Mouse (Mus musculus): Measurements from ENCODE around the gene Eva1a. TPM values are rescaled to one million over a fixed set of nuclear protein-coding genes. Genes with fewer than 3 reads are reported as not detected.
A peak's percentile ranks its signal among the peaks of the same experiment; 100 is the strongest.

The Eva1a gene
- polyA plus RNA-seq, 1 experiment from 2014 or later = 3.8 TPM

DNA sequence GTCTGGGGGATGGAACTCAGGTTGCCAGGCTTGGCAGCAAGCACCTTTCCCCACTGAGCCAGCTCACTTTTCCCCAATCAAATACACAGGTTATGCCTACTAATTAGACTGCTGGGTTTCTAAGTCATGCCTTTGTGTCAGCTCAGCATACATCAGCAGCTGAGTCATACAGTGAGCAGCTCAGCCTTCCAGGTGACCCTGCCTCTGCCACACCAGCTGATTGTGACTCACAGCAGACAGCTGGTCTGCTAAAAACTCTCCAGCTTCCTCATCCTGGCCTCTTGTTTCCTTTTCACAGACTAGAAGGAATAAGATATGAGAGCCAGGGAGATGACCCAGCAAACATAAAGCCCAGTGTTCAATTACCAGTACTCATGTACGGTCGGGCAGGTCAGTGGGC is 84.3 kb downstream of the Eva1a start:
- no peak overlapping the region for H3K27ac ChIP-seq (ENCODE audit: low read depth, low read length)
- H3K9ac ChIP-seq (ENCODE audit: low read depth, low read length) = no peak overlapping the region
- no peak for DNase-seq (ENCODE audit: low spot score)
- no peak for ATAC-seq (ENCODE audit: low FRiP score)
- H3K4me3 ChIP-seq (ENCODE audit: low read depth, low read length) = no peak overlapping the region
- 90% methylated on average over 2 of the region's 2 CpGs for WGBS
- H3K4me2 ChIP-seq (replicated peaks; ENCODE audit: low read depth, low read length) = no peak overlapping the region
- no peaks in the 10 kb centered on the region for H3K36me3 ChIP-seq (ENCODE audit: control insufficient read depth, insufficient read depth, low read length)
- no peaks in the 10 kb centered on the region for H3K4me1 ChIP-seq (replicated peaks; ENCODE audit: control insufficient read depth, insufficient read depth, low read length)
- no peaks in the 10 kb centered on the region for H3K27me3 ChIP-seq (ENCODE audit: control insufficient read depth, insufficient read depth, low read length)
- no peaks in the 10 kb centered on the region for H3K9me3 ChIP-seq (ENCODE audit: control insufficient read depth, low read length)

DNA sequence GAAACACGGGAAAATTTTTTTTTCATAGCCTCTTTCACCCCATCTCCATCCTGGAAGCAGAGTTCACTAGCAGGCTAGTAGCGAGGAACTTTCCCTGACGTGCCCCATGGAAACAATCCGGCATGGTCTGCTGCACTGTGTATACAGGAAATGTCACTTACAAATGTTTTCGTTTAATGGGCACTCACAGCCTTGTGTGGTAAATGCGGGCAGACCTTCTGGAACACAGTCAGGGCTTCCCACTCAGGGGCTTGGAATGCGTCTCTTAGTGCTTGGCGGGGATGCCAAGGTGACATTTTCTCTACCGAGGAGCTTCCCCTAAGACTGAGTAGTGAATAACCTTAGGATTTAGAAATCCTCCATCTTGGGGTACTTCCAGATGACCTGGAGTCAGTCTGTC is 87.0 kb downstream of the Eva1a start:
- ATAC-seq (ENCODE audit: low FRiP score) (no peak), DNase-seq (ENCODE audit: low spot score) (no peak)
- H3K4me2 ChIP-seq (replicated peaks; ENCODE audit: low read depth, low read length) = no peak overlapping the region
- no peaks in the 10 kb centered on the region for H3K36me3 ChIP-seq (ENCODE audit: control insufficient read depth, insufficient read depth, low read length)
- no peaks in the 10 kb centered on the region for H3K4me1 ChIP-seq (replicated peaks; ENCODE audit: control insufficient read depth, insufficient read depth, low read length)
- H3K27ac ChIP-seq (ENCODE audit: low read depth, low read length) = no peak overlapping the region
- no peak overlapping the region for H3K4me3 ChIP-seq (ENCODE audit: low read depth, low read length)
- 76% methylated on average over 9 of the region's 9 CpGs for WGBS
- no peaks in the 10 kb centered on the region for H3K27me3 ChIP-seq (ENCODE audit: control insufficient read depth, insufficient read depth, low read length)
- H3K9me3 ChIP-seq (ENCODE audit: control insufficient read depth, low read length) = no peaks in the 10 kb centered on the region
- H3K9ac ChIP-seq (ENCODE audit: low read depth, low read length) = no peak overlapping the region

DNA sequence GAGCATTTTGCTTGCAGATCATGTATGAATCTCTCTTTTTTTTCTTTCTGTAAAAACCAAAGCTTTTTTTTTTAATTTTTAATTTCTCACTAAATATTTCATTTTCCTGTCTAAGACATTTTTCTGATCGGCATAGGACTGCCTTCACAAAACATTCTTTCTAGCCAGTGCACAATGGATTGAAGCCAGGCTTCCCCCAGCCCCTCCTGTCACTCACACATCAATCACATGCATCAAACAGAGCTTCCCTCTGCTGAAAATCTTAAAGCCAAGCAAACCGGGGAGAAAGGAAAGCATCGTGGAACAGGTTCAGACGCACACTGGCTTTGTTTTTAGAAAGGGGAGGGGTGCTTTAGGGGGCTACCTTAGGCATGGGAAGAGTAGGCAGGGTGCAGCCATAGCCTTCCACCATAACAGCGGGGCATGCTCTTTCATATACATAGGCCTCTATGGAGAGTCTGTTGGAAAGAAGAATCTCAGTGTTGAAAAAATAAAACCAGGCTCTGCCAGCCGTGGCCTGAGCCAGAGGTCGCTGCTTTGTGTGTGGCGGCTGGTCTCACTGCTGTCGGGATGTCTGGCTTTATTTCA is 88.9 kb downstream of the Eva1a start:
- no peak overlapping the region for H3K4me3 ChIP-seq (ENCODE audit: low read depth, low read length)
- H3K27me3 ChIP-seq (ENCODE audit: control insufficient read depth, insufficient read depth, low read length) = no peaks in the 10 kb centered on the region
- H3K9me3 ChIP-seq (ENCODE audit: control insufficient read depth, low read length) = no peaks in the 10 kb centered on the region
- no peaks in the 10 kb centered on the region for H3K36me3 ChIP-seq (ENCODE audit: control insufficient read depth, insufficient read depth, low read length)
- H3K27ac ChIP-seq (ENCODE audit: low read depth, low read length) = no peak overlapping the region
- DNase-seq (ENCODE audit: low spot score) (no peak), ATAC-seq (ENCODE audit: low FRiP score) (peak; percentile 31; the same call in 1 of the 2 replicates)
- H3K4me1 ChIP-seq (replicated peaks; ENCODE audit: control insufficient read depth, insufficient read depth, low read length) = no peaks in the 10 kb centered on the region
- H3K4me2 ChIP-seq (replicated peaks; ENCODE audit: low read depth, low read length) = no peak overlapping the region
- 56% methylated on average over 9 of the region's 9 CpGs for WGBS
- no peak overlapping the region for H3K9ac ChIP-seq (ENCODE audit: low read depth, low read length)

DNA sequence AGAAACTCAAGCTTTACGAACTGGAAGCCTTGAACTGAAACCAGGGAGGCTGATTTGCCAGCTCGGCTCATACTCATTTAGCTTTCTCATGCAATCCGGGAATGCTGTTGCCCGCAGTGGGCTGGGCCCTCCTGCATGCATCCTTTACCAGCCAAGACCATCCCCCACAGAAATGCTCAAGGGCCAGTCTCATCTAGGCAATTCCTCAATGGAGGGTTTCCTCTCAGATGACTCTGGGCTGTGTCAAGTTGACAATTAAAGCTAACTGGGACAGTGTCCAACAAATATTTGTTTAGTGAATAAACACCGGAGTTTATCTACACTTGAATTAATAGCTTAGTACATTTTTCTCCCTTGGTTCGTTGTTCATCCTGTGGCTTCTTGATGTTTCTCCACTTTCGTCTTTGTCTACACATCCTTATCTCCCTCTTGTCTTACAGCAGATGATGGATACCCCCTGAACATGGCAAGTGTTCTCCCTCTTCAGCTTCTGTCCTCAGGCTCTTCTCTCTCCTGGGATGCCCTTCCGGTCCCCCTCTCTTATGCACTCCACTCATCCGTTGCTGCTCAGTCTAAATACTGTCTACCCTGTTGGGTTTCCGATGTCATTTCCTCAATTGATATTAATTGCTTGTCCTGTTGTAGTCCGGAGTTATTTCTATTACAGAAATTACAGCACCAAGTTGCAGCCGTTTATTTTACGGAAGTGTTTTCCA is 92.2 kb downstream of the Eva1a start:
- no peaks in the 10 kb centered on the region for H3K9me3 ChIP-seq (ENCODE audit: control insufficient read depth, low read length)
- no peak overlapping the region for H3K4me3 ChIP-seq (ENCODE audit: low read depth, low read length)
- ATAC-seq (ENCODE audit: low FRiP score) = no peak
- H3K9ac ChIP-seq (ENCODE audit: low read depth, low read length) = no peak overlapping the region
- no peaks in the 10 kb centered on the region for H3K4me1 ChIP-seq (replicated peaks; ENCODE audit: control insufficient read depth, insufficient read depth, low read length)
- 80% methylated on average over 13 of the region's 13 CpGs for WGBS
- H3K36me3 ChIP-seq (ENCODE audit: control insufficient read depth, insufficient read depth, low read length) = no peaks in the 10 kb centered on the region
- no peak overlapping the region for H3K4me2 ChIP-seq (replicated peaks; ENCODE audit: low read depth, low read length)
- no peak overlapping the region for H3K27ac ChIP-seq (ENCODE audit: low read depth, low read length)
- no peak for DNase-seq (ENCODE audit: low spot score)
- H3K27me3 ChIP-seq (ENCODE audit: control insufficient read depth, insufficient read depth, low read length) = no peaks in the 10 kb centered on the region

DNA sequence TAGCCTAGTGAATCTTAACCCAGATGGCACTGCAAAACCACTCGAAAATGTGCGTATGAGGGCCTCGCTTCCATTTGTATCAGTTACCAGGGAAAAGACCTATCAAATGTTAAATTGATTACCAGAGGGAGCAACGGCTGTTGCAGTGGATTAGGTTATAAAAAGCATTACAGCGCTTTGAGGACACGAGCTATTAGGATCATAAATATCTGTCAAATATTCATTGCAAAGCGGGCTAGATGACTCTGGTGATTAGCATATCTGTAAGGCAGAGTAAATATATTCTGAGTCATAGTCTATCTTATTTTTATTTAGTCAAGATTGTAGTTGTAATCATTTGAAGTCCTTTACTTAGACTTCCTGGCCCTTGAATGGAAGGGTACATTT is 92.7 kb downstream of the Eva1a start:
- no peaks in the 10 kb centered on the region for H3K9me3 ChIP-seq (ENCODE audit: control insufficient read depth, low read length)
- DNase-seq (ENCODE audit: low spot score) (no peak), ATAC-seq (ENCODE audit: low FRiP score) (no peak)
- H3K9ac ChIP-seq (ENCODE audit: low read depth, low read length) = no peak overlapping the region
- H3K4me3 ChIP-seq (ENCODE audit: low read depth, low read length) = no peak overlapping the region
- no peak overlapping the region for H3K4me2 ChIP-seq (replicated peaks; ENCODE audit: low read depth, low read length)
- H3K27me3 ChIP-seq (ENCODE audit: control insufficient read depth, insufficient read depth, low read length) = no peaks in the 10 kb centered on the region
- no peaks in the 10 kb centered on the region for H3K36me3 ChIP-seq (ENCODE audit: control insufficient read depth, insufficient read depth, low read length)
- WGBS = 79% methylated on average over 7 of the region's 7 CpGs
- no peaks in the 10 kb centered on the region for H3K4me1 ChIP-seq (replicated peaks; ENCODE audit: control insufficient read depth, insufficient read depth, low read length)
- no peak overlapping the region for H3K27ac ChIP-seq (ENCODE audit: low read depth, low read length)

DNA sequence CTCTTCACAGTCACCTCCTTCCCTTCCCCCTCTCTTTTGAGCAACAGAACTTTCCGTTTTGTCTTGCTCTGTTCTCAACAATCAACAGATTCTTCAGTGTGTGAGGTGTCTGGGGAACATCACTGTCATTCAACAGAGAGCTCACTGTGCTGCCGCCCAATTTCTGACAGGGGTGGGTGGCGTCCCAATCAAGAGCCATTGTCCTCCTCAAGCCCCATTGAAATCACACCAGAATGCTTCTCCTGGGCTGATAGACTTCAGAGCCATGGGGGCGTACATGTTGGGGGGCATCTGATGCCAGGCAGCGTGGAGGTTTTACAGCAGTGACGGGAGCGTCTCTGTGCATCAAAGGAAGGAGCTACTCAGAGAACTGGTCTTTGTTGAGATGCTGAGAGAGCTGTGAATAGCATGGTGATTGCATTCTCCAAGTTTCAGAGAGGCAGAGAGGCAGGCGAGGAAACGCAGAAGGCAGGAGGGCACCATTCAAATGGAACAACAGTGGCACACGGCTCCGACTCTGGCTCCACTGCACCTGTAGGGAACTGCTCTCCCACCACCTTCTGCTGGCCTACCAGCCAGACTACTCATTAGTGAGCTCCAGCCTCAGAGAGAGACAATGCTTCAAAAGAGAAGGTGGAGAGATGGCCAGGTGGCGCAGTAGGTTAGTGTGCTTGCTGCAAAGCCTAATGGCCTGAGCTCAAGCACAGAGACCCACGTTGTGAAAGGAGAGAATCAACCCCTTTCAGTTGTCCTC is 95.3 kb downstream of the Eva1a start:
- H3K36me3 ChIP-seq (ENCODE audit: control insufficient read depth, insufficient read depth, low read length) = no peaks in the 10 kb centered on the region
- 52% methylated on average over 13 of the region's 13 CpGs for WGBS
- DNase-seq (ENCODE audit: low spot score) (peak; percentile 17), ATAC-seq (ENCODE audit: low FRiP score) (peak; percentile 77; the same call in 1 of the 2 replicates)
- no peaks in the 10 kb centered on the region for H3K27me3 ChIP-seq (ENCODE audit: control insufficient read depth, insufficient read depth, low read length)
- no peak overlapping the region for H3K4me3 ChIP-seq (ENCODE audit: low read depth, low read length)
- no peak overlapping the region for H3K9ac ChIP-seq (ENCODE audit: low read depth, low read length)
- no peak overlapping the region for H3K27ac ChIP-seq (ENCODE audit: low read depth, low read length)
- H3K4me1 ChIP-seq (replicated peaks; ENCODE audit: control insufficient read depth, insufficient read depth, low read length) = no peaks in the 10 kb centered on the region
- no peak overlapping the region for H3K4me2 ChIP-seq (replicated peaks; ENCODE audit: low read depth, low read length)
- H3K9me3 ChIP-seq (ENCODE audit: control insufficient read depth, low read length) = no peaks in the 10 kb centered on the region

Other genes starting within 250 kb of the Eva1a start
- gene Gcfc2, start 117.4 kb upstream of the Eva1a start, polyA plus RNA-seq (2014; fragmentation: Nextera tagmentation; extraction: Ambion mirVana) = 12.8 and 13.6 TPM in 2 replicates
- gene Mrpl19, start 75.1 kb upstream of the Eva1a start, polyA plus RNA-seq (2014; fragmentation: Nextera tagmentation; extraction: Ambion mirVana) = 68.1 and 69.5 TPM in 2 replicates